Mouse (Mus musculus) NIH3T3 (cell line): ENCODE measurements around the gene Kcnj12.
A peak's percentile ranks its signal among the peaks of the same experiment; 100 is the strongest.

ENCODE experiments used
- DNase-seq: peaks from one replicate; pipeline ENCODE4 v3.0.0-alpha.2; 2012; ENCODE audit warnings: low read depth

Gene Kcnj12

DNA sequence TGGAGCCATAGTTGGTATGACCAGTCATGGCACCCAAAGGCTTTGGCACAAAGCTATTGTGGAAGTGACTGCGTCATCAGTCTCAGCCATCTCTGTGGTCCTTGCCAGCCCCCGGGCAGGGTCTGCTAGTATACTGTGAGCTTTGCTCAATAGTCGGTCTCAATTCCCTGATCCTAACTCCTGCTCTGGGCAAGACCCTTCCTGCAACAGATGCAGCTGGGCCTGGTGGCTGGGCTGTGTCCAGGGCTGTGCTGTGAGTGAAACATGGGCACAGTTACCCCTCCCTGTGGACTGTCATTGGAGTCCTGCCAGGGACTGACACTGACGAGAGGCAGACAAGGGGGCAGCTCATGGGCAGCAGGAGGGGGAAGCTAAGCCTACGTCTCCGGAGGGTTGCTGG is 2.6 kb downstream of the Kcnj12 start:
- no peak for DNase-seq

DNA sequence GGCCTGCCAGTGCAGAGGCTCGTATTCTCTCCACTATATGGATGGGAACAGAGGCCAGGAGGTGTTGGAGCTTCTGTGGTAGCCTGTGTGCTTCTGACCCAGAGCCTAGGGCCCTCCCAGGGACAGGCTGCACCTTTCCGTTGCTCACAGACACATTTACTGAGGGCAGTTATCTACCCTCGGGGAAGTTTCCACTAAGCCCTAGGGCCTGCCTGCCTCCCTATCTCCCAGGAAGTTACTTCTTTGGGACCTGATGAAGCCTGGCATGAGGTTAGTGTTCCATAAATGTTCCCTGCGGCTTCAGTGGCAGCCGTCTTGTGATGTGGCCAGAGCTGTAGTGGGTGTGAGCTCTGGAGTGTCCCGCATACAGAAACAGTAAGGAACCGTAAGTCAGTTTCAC is 3.2 kb downstream of the Kcnj12 start:
- no peak for DNase-seq

DNA sequence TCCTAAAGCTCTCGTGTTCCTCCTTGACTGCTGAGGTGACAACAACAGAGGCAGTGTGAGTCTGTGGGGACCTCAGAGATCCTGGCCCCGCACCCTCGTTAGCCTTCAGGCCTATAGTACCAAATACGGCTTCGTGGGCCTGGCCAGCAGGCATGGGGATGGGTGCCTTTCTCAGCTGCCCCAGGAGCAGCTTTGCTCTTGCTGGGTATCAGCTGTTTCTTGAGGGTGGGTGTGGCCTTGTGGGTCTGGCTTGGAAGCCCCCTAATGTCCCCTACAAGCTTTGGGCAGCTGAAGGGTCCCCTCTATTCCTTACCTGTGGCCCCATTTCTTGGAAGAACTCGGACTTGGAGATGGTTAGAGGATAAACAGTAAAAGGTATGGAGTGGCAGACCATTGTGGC is 4.0 kb downstream of the Kcnj12 start:
- no peak for DNase-seq

DNA sequence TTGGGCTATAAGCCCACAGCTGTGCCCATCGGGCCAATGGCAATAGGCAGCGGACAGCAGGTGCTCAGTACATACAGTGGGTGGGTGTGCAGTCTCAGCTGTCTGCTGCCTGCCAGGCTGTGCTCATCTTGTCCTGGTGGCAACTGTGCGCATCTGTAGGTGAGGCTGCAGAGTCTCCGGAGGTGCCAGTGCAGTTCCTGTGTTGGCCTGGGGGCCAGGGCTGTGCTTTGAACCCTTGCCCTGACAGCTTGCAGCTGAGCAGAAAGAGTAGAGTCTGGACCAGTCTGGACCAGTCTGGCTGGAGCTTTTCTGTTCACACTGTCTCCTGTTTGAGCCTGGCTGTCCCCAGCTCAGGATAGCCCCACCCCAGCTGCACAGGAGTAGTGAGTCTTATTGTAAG is 4.8 kb downstream of the Kcnj12 start:
- no peak for DNase-seq

DNA sequence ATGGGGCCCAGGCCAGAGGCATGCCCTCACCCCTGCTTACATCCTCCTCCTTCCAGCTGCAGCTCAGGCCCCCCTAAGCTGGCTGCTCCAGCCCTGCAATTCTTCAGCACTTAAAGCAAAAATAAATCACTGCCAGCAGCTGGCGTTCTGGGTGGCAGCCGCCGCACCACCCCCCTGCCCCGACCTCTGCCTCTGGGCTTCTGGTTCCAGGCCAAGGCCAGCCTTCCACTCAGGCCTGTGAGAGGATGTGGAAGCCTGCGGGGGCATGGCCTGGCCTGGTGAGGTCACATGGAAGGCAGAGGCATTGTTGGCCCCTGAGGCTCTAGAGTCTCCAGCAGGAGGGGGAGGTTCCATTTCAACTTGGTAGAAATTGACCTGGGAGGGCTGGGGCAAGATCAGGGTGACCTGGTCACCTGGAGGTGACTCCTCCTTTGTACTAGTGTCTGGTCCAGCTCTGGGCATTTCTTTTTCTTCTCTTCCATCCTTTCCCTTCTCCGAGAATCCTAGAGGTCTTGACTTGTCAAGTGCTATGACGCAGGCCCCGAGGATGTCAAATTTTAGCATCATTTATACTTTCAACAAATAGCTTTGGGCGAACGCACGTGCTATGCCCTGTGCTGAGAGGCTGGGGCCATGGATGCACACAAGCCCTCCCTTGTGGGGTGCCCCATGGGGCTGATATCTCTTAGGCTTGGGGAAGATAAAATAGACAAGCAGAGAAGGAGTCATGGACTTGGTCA is 6.0 kb downstream of the Kcnj12 start:
- peak; percentile 12 for DNase-seq

DNA sequence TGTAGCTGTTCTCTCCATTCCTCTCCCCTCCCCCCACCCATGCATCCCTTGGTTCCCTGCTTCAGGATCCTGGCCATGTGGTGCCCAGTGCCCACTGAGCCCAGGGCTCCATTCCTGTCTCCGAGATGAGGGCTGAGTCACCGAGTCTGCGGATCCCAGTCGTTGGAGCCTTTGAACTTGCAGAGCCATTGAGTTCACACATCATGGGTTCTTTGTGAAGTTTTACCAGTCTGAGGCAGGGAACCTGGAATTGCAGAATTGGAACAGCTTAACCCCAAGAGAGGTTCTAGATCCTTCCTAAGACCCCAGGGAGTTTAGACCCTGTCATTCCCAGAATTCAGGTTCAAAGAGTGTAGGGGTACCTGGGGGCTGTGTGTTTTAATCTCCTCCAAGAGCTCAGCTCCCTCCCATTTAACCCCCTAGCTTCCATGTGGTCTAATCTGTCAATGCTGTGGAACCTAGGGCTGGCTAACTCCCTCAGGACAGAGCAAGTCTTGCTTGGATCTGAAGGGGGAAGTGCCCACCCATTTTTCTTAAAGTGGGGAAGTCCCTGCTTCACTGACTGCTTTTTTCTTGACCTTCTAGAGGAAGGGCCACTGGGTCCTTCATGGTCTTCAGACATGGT is 6.9 kb downstream of the Kcnj12 start:
- DNase-seq: no peak

DNA sequence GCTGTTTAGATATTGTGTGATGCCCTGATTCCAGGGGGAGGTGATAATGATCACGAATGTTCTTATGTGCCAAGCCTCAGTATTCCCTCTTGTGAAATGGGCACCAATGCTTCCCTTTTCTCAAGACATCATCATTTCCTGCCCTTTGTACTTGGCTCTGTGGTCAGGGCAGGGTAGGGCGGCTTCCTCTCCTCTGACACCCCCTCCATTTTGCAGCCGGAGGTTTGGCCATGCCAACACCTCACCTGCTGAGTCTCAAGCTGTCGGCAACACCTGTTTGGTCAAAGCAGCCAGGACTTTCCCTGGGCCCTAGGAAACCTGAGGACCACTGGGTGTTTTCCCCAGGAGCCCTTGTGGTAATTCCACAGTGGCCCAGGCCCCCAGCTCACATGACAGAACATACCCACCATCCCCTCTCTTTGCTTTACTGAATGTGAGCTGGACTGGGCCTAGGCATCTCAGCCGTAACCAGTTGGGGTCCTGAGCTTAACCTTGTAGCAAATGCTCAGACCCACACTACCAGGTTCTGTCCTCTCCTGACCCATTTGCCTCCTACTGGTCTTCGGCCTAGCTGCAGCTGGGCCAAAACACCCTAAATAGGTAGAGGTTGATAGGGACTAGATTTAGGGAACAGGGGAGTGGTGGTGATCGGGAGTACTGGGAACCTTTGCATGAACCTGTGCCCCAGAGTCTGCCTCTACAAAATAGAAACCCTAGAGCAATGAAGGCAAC is 7.7 kb downstream of the Kcnj12 start:
- no peak for DNase-seq

DNA sequence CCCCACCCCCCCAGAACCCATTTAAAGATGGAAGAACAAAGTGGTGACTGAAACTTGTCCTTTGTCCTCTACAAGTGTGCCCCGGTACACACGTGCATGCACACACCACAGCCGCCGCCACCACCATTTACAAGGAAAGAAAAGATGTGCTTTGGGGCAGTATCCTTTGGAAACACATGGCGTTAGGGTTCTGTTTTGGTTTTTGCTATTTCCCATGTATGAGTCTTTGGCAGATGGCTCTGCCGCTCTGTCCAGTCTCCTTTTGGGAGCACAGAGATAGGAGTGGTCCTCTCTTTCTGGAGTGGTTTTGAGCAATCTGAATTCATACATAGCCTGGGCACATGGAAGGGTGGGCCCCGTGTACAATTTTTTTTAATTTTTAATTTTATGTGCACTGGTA is 8.8 kb downstream of the Kcnj12 start:
- DNase-seq: no peak

DNA sequence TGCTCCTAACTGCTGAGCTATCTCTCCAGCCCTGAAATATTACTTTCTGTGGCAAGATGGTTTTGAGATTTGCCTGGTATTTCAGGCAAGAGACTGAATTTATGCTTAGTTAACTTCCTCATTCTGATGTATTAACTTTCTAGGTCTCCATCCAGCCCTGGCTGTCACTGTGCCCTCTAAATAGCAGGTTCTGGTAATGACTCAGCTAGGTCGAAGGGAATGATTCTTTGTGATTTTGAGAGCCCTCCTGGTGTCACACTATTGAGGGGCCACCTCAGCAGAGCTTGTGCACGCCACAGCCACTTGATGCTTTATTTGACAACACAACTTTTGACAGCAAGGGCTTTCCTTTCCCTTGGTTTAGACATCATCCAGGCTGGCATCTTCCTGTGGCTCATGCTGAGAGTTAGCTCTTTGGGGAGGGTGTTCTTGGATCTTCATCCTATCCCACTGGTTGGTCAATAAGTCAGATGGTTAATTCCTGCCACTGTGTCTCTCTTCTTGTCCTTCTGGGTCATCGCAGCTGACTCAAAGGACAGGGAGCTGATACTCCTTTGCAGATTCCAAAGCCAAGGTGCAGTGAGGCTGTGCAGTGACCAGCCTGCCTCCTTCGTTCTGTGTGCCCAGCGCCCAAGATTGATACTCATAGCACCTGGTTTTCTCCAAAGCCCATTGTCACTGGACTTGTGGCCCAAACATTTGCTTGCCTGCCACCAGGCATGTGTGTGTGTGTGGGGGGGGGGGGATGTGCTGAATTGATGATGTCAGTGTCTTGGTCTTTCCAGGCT is 9.5 kb downstream of the Kcnj12 start:
- no peak for DNase-seq

DNA sequence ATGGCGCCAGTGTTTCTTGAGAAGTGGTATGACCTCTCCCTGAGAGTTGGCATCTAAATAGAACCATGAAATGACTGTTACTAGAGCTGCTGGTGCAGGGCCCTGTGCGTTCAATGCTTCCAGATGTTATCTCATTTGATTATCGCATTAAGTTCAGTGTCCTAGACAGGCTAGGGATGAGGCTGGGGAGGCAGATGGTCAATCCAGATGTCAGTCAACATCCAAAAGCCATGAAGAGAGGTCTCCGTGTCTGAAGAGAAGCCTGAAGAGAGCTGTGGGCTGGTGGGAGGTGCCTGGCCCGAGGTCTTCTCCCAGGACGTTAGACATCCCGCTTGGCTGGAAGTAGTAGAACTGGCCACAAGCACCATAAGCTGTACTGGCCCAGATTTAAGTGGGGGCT is 10.1 kb downstream of the Kcnj12 start:
- DNase-seq: no peak

DNA sequence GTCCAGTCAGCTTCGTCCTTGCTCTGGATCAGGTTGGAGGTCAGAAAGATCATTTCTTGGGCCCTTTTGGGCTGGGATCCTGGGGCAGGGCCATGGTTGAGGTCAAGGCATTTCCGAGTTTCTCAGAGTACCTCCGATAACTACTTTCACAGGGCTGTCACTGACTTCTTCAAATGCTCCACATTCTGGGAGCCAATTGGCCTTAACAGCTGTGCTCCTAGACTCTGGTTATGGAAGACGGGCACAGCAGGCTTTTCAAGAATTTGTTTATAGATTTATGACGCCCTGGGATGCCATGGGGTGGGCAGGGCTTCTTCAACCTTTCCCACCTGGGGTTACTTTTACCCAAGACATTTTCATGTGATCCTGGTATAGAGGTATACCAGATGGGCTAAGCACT is 10.8 kb downstream of the Kcnj12 start:
- no peak for DNase-seq

DNA sequence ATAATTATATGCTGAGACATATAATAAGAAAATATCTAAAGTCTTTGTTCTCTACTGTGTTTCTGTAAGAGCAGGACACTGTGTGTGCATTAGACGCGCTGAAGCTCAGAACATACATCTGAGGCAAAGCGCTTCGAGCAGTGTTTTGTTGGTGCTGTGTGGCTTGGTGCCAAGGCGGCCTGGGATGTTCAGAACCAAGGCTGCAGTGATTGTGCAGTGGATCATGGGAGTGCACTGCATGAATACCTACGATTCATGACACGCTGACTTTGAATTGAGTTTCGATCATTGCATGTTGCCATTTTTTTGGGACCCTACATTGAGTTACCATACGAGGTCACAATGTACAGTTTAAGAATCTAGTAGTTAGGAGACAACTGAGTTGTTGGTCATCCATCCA is 14.3 kb downstream of the Kcnj12 start:
- DNase-seq: no peak

DNA sequence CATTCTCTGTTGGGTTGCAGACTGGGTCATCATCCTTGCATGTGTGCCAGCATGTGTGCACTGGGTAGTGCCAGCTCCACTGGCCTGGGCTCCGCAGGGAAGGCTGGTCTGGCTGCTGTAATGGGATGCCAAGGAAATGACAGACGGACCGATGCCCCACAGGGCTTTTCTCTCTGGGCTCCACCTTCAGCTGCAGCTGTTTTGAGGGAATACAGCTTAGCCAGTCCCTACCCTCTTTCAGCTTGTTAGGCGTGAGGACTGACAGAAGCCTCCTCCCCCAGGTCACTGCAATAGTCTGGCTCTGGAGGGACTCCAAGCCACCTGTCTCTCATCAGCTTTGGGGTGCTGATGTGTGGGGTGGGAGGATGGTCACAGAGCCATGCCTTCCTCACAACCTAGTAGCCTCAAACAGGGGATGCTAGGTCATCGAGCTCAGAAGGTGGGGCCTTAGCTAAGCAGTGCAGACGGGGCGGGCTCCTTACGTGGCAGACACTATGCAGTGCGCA is 16.0 kb downstream of the Kcnj12 start:
- DNase-seq: no peak

DNA sequence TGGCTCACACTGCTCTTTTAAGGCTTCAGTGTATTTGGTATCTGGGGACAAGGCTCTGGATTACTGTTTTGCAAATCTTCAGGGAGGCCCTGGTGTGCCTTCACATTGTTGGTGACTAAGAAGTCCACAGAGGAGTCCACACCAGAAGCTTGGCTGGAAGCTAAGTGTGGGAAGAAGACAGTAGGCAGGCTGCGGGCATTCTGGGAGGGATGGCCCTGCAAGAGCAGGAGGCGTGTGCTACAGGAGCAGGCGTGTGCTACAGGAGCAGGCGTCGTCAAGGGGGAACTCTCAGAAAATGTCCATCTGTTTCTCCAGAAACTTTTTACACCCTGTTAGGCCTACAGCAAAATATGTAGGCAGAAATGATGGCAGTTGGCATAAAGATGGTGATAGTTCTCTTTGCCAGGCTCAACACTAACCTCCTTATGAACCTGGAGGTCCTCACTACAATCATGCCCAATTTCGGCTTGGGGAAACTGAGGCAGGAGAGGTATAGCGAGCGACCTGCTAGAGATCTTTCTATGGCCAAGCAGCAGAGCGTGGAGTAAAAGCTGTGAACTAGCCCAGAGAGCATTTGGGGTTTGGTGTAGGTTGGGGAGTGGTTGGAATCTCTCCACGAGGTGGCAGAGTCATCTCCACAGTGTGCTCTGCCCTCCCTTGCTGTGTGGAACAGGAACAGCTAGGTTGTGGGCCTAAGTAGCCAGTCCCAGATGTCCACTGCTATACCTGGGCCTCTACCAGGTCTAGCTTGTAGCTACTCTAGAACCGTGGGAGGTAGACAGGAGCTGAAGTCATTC is 18.7 kb downstream of the Kcnj12 start:
- DNase-seq: peak; percentile 42

DNA sequence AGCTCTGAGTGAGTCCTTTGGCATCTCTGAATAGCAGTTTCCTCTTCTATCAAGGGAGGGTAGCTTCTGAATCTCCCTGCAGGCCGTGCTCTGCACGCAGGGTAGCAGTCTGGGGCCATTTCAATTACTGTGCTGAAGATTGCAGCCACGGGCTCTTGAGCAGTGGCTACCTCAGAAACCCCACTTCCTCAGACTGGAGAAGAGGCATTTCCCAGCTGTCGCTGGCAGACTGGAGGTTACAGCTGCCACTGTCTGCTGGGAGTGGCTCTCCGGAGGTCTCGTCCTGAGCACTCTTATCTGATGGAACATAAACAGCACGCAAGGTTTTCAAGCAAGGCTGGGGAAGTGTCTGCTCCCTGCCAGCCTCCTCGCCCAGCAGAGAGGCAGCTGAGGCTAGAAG is 20.2 kb downstream of the Kcnj12 start:
- DNase-seq: no peak

DNA sequence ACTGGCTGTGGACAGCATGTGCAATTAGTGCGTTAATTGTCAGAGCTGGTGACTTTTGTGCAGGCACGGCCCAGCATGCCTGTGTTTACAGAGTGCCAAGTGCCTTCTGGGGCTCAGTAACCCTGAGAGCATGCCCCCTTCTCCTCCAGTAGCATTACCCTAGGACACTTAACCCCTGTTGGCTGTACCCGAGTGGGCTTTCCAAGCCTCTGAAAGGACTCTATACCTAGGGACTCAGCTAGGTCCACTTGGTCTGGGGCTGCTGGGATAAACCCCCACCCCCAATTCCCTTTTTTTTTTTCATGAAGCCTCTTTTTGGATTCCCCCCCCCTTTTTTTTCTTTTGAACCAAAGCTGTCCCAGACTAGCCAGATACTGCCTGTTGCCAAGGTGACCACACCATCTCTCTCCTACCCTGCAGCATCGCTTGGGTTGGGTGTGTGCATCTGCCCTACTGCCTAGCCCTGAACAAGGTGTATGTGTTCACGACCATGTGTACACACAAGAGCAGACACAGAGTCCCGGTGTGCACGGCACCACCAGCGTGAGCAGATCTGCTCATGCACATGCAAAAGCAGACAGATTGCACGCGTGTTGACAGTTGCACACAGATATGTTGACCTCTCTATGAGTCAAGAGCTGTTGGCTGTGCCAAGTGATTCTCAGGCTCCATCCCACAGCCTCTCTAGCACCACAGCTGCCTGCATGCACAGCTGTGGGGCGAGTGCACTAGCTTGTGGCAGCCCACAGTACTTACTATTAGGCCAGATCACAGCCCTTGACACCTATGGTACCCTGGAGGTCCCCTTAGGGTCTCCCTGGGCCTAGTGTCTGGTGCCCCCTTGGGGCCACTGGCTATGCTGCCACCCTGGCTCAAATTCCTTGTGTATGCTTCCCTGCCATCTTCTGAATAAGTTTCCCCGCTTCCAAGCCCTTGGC is 21.0 kb downstream of the Kcnj12 start:
- DNase-seq: peak; percentile 31

DNA sequence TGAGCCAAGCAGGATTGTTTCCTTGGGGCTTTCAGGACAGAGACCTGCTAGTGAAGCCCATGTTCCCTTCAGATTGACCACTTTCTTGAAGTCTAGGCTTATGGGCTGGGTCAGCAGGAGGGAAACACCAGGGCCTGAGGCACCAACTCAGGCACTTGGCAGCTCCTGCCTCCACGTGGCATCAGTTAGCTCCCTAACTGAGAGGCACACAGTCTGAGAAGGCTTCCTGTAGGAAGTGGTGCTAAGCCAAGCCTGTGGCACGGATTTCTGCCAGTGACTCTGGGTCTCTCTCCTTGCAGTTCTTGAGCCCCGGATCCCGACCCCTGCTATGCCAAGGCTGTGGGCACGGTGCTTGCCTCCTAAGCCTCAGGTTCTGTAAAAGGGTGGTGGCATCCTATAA is 22.4 kb downstream of the Kcnj12 start:
- DNase-seq: no peak

DNA sequence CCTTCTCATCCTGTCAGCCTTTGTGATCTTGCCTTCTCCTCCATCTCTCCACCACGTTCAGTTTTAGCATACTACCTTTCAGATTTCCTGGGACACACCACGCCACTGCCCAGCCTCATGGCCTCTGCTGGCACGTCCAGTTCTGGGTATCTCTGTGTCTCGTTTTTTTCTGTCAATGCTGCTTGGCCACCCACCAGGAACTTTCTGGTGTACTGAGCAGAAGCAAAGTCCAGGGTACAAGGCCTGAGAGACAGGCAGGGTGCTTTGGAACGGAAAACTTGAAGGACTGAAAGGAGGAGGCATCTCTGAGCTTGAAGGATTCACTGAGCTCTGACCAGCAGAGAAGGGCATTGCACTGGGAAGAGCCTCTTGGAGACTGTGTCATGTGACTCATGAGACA is 25.1 kb downstream of the Kcnj12 start:
- no peak for DNase-seq

DNA sequence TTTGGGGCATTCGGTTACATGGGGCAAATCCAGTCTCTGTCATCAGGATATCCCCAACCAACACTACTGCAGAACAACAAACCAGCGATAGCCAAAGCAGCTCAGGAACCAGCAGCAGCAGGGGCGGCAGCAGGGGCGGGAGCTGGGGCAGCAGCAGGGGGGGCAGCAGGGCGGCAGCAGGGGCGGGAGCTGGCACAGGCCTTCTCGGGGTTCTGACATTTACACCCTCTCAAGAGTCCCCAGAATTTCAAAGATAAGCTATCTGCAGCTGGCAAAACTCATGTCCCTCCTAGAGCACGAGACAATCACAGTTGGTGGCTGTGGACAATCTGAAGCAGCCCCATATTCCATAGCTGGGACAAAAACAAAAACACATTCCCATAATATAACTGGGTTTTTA is 28.8 kb downstream of the Kcnj12 start:
- DNase-seq: no peak

DNA sequence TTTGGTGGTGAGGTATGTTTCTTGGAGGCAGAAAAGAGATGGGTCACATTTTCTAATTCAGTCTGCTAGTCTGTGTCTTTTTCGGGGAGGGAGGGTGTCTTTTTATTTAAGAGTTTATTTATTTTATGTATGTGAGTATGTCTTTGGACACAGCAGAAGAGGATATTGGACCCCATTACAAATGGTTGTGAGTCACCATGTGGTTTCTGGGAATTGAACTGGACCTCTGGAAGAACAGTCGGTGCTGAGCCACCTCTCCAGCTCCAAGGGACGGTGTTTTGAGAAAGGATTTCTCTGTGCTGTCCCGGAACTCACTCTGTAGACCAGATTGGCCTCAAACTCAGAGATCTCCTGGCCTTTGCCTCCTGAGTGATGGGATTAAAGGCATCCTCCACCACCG is 34.5 kb downstream of the Kcnj12 start:
- peak; percentile 31 for DNase-seq
